Mouse (Mus musculus): ENCODE measurements around the gene Ly6g. TPM values are rescaled to one million over a fixed set of nuclear protein-coding genes. Genes with fewer than 3 reads are reported as not detected.
A peak's percentile ranks its signal among the peaks of the same experiment; 100 is the strongest.
"Not testable (repeated sequence)": the region's sequence is repeated elsewhere in the genome, so short reads cannot be mapped to it uniquely, and the experiment has no call there.

The Ly6g gene
- polyA plus RNA-seq, 1 experiment = not detected

DNA sequence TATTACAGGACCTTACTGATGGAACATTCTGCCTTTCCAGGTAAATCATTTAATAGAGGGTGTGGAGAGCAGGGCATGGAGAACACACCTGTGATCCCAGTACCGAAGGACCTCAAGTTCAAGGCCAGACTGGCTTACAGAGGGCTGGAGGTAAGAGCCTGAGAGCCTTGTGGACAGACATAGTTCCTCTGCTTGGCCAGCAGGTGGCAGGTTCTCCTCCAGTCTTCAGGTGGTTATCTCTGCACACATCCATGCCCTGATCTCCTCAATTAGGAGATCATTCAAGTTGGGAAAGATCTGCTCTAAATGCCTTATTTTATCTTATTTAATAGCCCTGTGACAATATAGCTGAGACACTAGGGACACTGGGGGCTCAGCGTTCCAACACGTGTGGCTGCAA lies 11.3 kb upstream of the Ly6g start:
- Histone ChIP-seq H3K27ac (ENCODE audit: insufficient read depth, low read length) (no peak overlapping the region), H3K4me3 (ENCODE audit: insufficient read depth, low read length) (no peak overlapping the region), H3K4me1 (ENCODE audit: control insufficient read depth, insufficient read depth, low read length) (0 out of 2 replicates have a peak, but pooled peaks cover 2% of the 10 kb centered on the region)
- TF ChIP-seq POLR2A (IDR thresholded peaks at IDR 0.05; ENCODE audit: low read depth, low read length) (no peak), CTCF (IDR thresholded peaks at IDR 0.05; ENCODE audit: borderline replicate concordance, insufficient read depth, low read length) (peak; percentile 34; the same call in 1 of the 2 replicates)

DNA sequence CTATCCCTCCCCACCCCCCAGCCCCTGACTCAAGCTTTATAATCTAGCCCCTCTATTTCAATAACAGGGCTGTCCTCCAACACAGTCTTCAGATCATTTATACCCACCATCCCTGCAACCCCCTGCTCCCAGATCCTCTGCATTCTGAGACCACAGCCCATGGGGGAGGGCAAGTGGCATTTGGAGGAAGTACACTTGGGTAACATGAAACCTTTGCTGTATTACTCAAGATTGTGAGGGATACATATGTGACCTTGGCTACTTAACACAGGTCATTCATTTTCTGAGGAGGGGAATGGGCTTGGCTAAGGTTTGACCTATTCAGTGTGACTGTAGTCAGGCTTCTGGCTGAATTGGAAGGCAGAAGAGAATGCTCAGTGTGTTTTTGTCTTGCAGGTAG lies 2.0 kb upstream of the Ly6g start:
- no peak overlapping the region for H3K4me3 ChIP-seq (ENCODE audit: insufficient read depth, low read length)
- peaks cover 4% of the 10 kb centered on the region for H3K4me1 ChIP-seq (ENCODE audit: control insufficient read depth, insufficient read depth, low read length)
- TF ChIP-seq POLR2A (IDR thresholded peaks at IDR 0.05; ENCODE audit: low read depth, low read length) (no peak), CTCF (IDR thresholded peaks at IDR 0.05; ENCODE audit: borderline replicate concordance, insufficient read depth, low read length) (no peak)
- no peak overlapping the region for H3K27ac ChIP-seq (ENCODE audit: insufficient read depth, low read length)

DNA sequence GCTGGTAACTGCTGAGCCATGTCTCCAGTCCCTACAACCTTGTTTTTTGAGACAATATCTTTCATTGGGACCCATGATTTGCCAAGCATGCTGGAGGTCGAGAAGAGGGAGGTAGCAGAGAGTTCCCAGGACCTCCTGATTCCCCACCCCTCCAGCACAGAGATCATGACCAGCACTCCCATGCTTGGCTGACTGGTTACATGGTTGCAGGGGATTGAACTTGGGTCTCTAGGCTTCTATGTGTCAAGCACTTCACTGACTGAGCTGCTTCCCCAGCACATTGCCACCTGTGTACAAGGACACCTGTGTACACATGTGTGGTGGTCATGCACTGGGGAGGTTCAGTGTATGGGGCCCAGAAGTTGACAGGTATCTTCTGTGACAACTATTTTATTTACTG lies 2.6 kb downstream of the Ly6g start:
- TF ChIP-seq POLR2A (IDR thresholded peaks at IDR 0.05; ENCODE audit: low read depth, low read length) (no peak), CTCF (IDR thresholded peaks at IDR 0.05; ENCODE audit: borderline replicate concordance, insufficient read depth, low read length) (no peak)
- H3K27ac ChIP-seq (ENCODE audit: insufficient read depth, low read length) = no peak overlapping the region
- peaks cover 3% of the 10 kb centered on the region for H3K4me1 ChIP-seq (ENCODE audit: control insufficient read depth, insufficient read depth, low read length)
- H3K4me3 ChIP-seq (ENCODE audit: insufficient read depth, low read length) = no peak overlapping the region

DNA sequence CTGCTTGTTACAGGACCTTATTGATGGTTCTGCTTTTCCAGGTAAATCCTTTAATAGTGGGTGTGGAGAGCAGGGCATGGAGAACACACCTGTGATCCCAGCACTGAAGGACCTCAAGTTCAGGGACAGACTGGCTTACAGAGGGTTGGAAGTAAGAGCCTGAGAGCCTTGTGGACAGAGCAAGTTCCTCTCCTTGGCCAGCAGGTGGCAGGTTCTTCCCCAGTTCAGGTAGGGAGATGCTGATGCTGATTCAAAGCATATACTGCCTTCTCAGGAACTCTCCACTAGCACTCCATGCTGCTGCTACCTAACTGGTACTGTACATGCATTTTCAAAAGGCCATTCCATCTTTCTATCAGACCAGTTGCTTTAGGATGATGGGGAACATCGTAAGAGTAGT lies 20.5 kb downstream of the Ly6g start:
- H3K4me1 ChIP-seq (ENCODE audit: control insufficient read depth, insufficient read depth, low read length) = no peaks in the 10 kb centered on the region
- H3K4me3 ChIP-seq (ENCODE audit: insufficient read depth, low read length) = no peak overlapping the region
- TF ChIP-seq CTCF (IDR thresholded peaks at IDR 0.05; ENCODE audit: borderline replicate concordance, insufficient read depth, low read length) (peak; percentile 75; the same call in 1 of the 2 replicates), POLR2A (IDR thresholded peaks at IDR 0.05; ENCODE audit: low read depth, low read length) (no peak)
- no peak overlapping the region for H3K27ac ChIP-seq (ENCODE audit: insufficient read depth, low read length)

DNA sequence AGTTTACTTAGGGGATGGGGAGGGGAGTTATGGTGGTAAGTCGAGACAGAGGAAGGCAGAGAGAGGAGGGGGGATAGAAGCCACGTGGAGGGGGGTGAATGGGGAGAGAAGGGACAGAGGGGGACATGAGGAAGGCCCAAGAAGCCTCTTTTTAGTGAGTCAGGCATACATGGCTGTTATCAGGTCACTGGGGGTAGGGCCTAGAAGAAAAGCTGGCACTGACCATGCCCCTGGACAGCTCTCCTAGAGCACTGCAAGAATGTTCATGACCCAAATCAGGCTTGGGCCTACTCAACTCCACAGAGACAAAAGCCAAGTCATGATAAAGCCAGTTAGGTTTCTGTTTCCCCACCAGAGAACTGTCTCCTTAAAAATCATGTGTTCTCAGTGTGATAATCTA lies 31.3 kb downstream of the Ly6g start:
- TF ChIP-seq CTCF (IDR thresholded peaks at IDR 0.05; ENCODE audit: borderline replicate concordance, insufficient read depth, low read length) (no peak), POLR2A (IDR thresholded peaks at IDR 0.05; ENCODE audit: low read depth, low read length) (no peak)
- no peak overlapping the region for H3K4me3 ChIP-seq (ENCODE audit: insufficient read depth, low read length)
- no peaks in the 10 kb centered on the region for H3K4me1 ChIP-seq (ENCODE audit: control insufficient read depth, insufficient read depth, low read length)
- H3K27ac ChIP-seq (ENCODE audit: insufficient read depth, low read length) = no peak overlapping the region

DNA sequence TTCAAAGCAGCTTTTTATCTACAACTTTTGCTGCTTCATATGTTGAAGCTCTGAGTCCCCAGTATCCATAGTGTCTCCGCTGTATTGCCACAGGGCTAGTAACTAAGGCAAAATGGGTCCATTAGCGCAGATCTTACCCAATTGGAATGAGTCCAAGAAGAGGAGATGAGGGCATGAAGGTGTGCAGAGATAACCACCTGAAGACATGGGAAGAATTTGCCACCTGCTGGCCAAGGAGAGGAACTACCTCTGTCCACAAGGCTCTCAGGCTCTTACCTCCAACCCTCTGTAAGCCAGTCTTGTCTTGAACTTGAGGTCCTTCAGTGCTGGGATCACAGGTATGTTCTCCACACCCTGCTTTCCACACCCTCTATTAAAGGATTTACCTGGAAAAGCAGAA lies 34.1 kb downstream of the Ly6g start:
- Histone ChIP-seq H3K4me3 (ENCODE audit: insufficient read depth, low read length) (no peak overlapping the region), H3K27ac (ENCODE audit: insufficient read depth, low read length) (no peak overlapping the region), H3K4me1 (ENCODE audit: control insufficient read depth, insufficient read depth, low read length) (no peaks in the 10 kb centered on the region; the same call in 1 of the 2 replicates)
- TF ChIP-seq POLR2A (IDR thresholded peaks at IDR 0.05; ENCODE audit: low read depth, low read length) (no peak), CTCF (IDR thresholded peaks at IDR 0.05; ENCODE audit: borderline replicate concordance, insufficient read depth, low read length) (0 out of 2 replicates have a peak, but pooled peaks have one; percentile 32)

DNA sequence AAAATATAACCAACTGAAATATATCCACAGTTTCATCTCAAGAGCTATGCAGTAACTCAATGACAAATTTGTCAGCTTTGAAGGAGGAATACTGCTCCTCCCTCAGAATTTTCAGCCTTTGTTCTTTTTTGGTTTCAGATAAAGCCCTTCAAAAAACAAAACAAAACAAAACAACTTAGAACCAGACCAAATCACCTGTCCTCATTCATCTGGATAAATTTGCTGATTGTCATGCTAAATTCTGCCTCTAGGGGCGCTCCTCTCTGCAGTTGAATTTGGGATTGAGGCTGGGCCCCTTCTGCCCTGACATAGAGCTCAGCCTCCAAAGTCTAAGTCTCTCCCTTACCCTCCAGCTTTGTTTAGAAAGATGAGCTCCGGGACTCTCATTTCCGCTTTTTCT lies 35.5 kb downstream of the Ly6g start:
- H3K4me3 ChIP-seq (ENCODE audit: insufficient read depth, low read length); H3K4me1 ChIP-seq (ENCODE audit: control insufficient read depth, insufficient read depth, low read length); H3K27ac ChIP-seq (ENCODE audit: insufficient read depth, low read length): not testable (repeated sequence)

Other genes with a start within 250 kb of the Ly6g start
- 0.58 TPM in 1 of 2 replicates, not detected in the other for gene Ly6i, start 171.8 kb upstream of the Ly6g start, polyA plus RNA-seq (2011; ENCODE audit: insufficient read length, low read depth, missing spikeins)
- gene Ly6a, start 157.2 kb upstream of the Ly6g start, polyA plus RNA-seq (2011; ENCODE audit: insufficient read length, low read depth, missing spikeins) = 261 and 427 TPM in 2 replicates
- 28.7 and 40.8 TPM in 2 replicates for gene Ly6c1, start 106.4 kb upstream of the Ly6g start, polyA plus RNA-seq (2011; ENCODE audit: insufficient read length, low read depth, missing spikeins)
- 0.58 and 2.4 TPM in 2 replicates for gene Ly6c2, start 43.3 kb upstream of the Ly6g start, polyA plus RNA-seq (2011; ENCODE audit: insufficient read length, low read depth, missing spikeins)
- not detected in 2 replicates for gene BC025446, start 61.1 kb downstream of the Ly6g start, polyA plus RNA-seq (2011; ENCODE audit: insufficient read length, low read depth, missing spikeins)
- not detected in 2 replicates for gene Ly6f, start 113.2 kb downstream of the Ly6g start, polyA plus RNA-seq (2011; ENCODE audit: insufficient read length, low read depth, missing spikeins)